ENCODE assay signal across 11 mouse cellular contexts in the genomic region with DNA sequence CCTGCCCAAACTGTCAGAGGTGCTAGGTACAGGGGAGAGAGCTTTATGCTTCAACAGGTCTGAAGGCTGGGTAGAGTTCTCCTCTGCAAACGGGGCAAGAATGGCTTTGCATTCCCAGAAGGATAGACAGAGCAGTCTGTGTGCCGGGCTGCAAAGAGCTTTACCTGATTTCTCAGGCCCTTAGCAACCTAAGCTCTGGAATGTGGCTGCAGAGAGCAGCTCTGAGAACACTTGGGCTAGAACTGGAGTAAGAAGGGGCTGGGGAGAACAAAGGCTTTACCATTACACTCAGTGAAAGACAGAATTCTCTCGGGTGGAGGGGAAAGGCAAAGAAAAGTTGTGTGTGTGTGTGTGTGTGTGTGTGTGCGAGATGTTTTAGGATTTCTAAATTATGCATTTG. TPM values are rescaled to one million over a fixed set of nuclear protein-coding genes. Genes with fewer than 3 reads are reported as not detected.
DNase-seq lines count a peak whose midpoint lies in the region; ATAC-seq and TF ChIP-seq lines count a peak whose summit lies in the region.
"Had no signal": no experiment of that assay in that cellular context is flagged by ENCODE, and none has a peak within 500 bp of the region (broad histone marks: within the 10 kb centered on the region; RNA-seq: fewer than 3 reads in every experiment).

No protein-coding gene starts in this region.

- H3K9ac ChIP-seq in lung, embryonic 15.5 days = no peak overlapping the region
- H3K9ac ChIP-seq in forebrain, embryonic 13.5 days = peak overlapping the region; percentile 28; the same call in 1 of the 2 replicates
- H3K9ac ChIP-seq in hindbrain, postnatal 0 days (replicated peaks; ENCODE audit: low read length) = no peak overlapping the region
- H3K9ac ChIP-seq in neural tube, embryonic 12.5 days = no peak overlapping the region

- 36% methylated on average over 4 of the region's 4 CpGs for WGBS in lung, embryonic 15.5 days
- 43% methylated on average over 4 of the region's 4 CpGs for whole genome bisulfite sequencing in lung, adult 2 months
- WGBS in forebrain, embryonic 13.5 days = 13% methylated on average over 4 of the region's 4 CpGs
- WGBS in hindbrain, postnatal 0 days = 37% methylated on average over 4 of the region's 4 CpGs
- 34% methylated on average over 4 of the region's 4 CpGs for WGBS in neural tube, embryonic 12.5 days

- no peaks in the 10 kb centered on the region; the same call in 1 of the 2 replicates for H3K36me3 ChIP-seq in lung, embryonic 15.5 days
- peaks cover 32% of the 10 kb centered on the region for H3K36me3 ChIP-seq in forebrain, embryonic 13.5 days (ENCODE audit: poor library complexity, severe bottlenecking)
- H3K36me3 ChIP-seq in hindbrain, postnatal 0 days (ENCODE audit: insufficient read depth, low read length) = no peaks in the 10 kb centered on the region
- 0 out of 2 replicates have a peak, but pooled peaks cover 11% of the 10 kb centered on the region for H3K36me3 ChIP-seq in neural tube, embryonic 12.5 days
- H3K36me3 ChIP-seq: G1E had no signal

- DNase-seq in lung, adult 2 months = no peak
- DNase-seq in hindbrain, postnatal 0 days (ENCODE audit: low spot score) = no peak
- no peak for DNase-seq in Muller cell, postnatal 12 days (ENCODE audit: inconsistent ontology term)
- DNase-seq in layer of hippocampus, adult 9-10 months (ENCODE audit: low spot score) = no peak
- DNase-seq in frontal cortex, postnatal 36 days (ENCODE audit: low spot score in 2 of 2) = no peak
- DNase-seq: kidney, adult 2 months; left cerebral cortex, postnatal 4 days had no signal

- no peaks in the 10 kb centered on the region for H3K27me3 ChIP-seq in lung, embryonic 15.5 days
- no peaks in the 10 kb centered on the region for H3K27me3 ChIP-seq in forebrain, embryonic 13.5 days
- no peaks in the 10 kb centered on the region for H3K27me3 ChIP-seq in hindbrain, postnatal 0 days (ENCODE audit: insufficient read depth, low read length)
- no peaks in the 10 kb centered on the region for H3K27me3 ChIP-seq in neural tube, embryonic 12.5 days (replicated peaks)

- H3K27ac ChIP-seq in lung, embryonic 15.5 days = peak overlapping the region; percentile 91
- H3K27ac ChIP-seq in forebrain, embryonic 13.5 days = peak overlapping the region; percentile 77
- peak overlapping the region; percentile 32; the same call in 1 of the 2 replicates for H3K27ac ChIP-seq in hindbrain, postnatal 0 days
- peak overlapping the region; percentile 42; the same call in 1 of the 2 replicates for H3K27ac ChIP-seq in neural tube, embryonic 12.5 days

- 0 out of 2 replicates have a peak overlapping the region, but pooled peaks have one; percentile 11 for H3K4me2 ChIP-seq in lung, embryonic 15.5 days
- 0 out of 2 replicates have a peak overlapping the region, but pooled peaks have one; percentile 6 for H3K4me2 ChIP-seq in forebrain, embryonic 13.5 days
- H3K4me2 ChIP-seq in hindbrain, postnatal 0 days (ENCODE audit: low read depth, low read length) = no peak overlapping the region
- no peak overlapping the region for H3K4me2 ChIP-seq in neural tube, embryonic 12.5 days (replicated peaks)

- H3K9me3 ChIP-seq in lung, embryonic 15.5 days = no peaks in the 10 kb centered on the region
- no peaks in the 10 kb centered on the region for H3K9me3 ChIP-seq in forebrain, embryonic 13.5 days (replicated peaks)
- H3K9me3 ChIP-seq in hindbrain, postnatal 0 days (ENCODE audit: low read length) = no peaks in the 10 kb centered on the region
- no peaks in the 10 kb centered on the region for H3K9me3 ChIP-seq in neural tube, embryonic 12.5 days

- TF ChIP-seq POLR2A in lung, adult 2 months (IDR thresholded peaks at IDR 0.05; ENCODE audit: borderline replicate concordance, extremely low read depth, low read depth, low read length) = no peak

- TF ChIP-seq CTCF in lung, adult 2 months (IDR thresholded peaks at IDR 0.05; ENCODE audit: insufficient read depth, low read length) = no peak
- no peak for TF ChIP-seq CTCF in hindbrain, postnatal 0 days (IDR thresholded peaks at IDR 0.05; ENCODE audit: low read depth)

- peaks cover 15% of the 10 kb centered on the region for H3K4me1 ChIP-seq in lung, embryonic 15.5 days
- H3K4me1 ChIP-seq in lung, adult 2 months (ENCODE audit: control insufficient read depth, insufficient read depth, low read length) = no peaks in the 10 kb centered on the region
- peaks cover 43% of the 10 kb centered on the region for H3K4me1 ChIP-seq in forebrain, embryonic 13.5 days
- peaks cover 4% of the 10 kb centered on the region; the same call in 1 of the 2 replicates for H3K4me1 ChIP-seq in hindbrain, postnatal 0 days (ENCODE audit: insufficient read depth, low read length)
- peaks cover 24% of the 10 kb centered on the region for H3K4me1 ChIP-seq in neural tube, embryonic 12.5 days

- no peak overlapping the region for H3K4me3 ChIP-seq in lung, embryonic 15.5 days
- H3K4me3 ChIP-seq in lung, adult 2 months (replicated peaks; ENCODE audit: extremely low read depth, low read depth, low read length) = no peak overlapping the region
- H3K4me3 ChIP-seq in forebrain, embryonic 13.5 days = no peak overlapping the region
- H3K4me3 ChIP-seq in hindbrain, postnatal 0 days (ENCODE audit: low read length) = no peak overlapping the region
- no peak overlapping the region for H3K4me3 ChIP-seq in neural tube, embryonic 12.5 days

- peak; percentile 37; the same call in 1 of the 2 replicates for ATAC-seq in lung, embryonic 15.5 days (ENCODE audit: borderline replicate concordance, extremely low read depth, low FRiP score, low TSS enrichment)
- peak; percentile 41 for ATAC-seq in forebrain, embryonic 13.5 days
- ATAC-seq in hindbrain, postnatal 0 days = no peak
- ATAC-seq in neural tube, embryonic 12.5 days (ENCODE audit: low FRiP score, low read depth) = no peak

RNA-seq across cellular contexts. Expression of gene Rars, which starts 59.1 kb away (rescaled TPM):
- polyA plus RNA-seq in lung, embryonic 15.5 days (2015; fragmentation: Nextera tagmentation; extraction: Ambion mirVana) = 80.7 and 81.8 TPM in 2 replicates
- polyA plus RNA-seq in lung, adult 2 months (2012; rRNA removed) = 6.2 and 12.3 TPM in 2 replicates
- polyA plus RNA-seq in forebrain, embryonic 13.5 days (2015; fragmentation: Nextera tagmentation; extraction: Ambion mirVana) = 76.0 and 80.6 TPM in 2 replicates
- 27.4 and 30.0 TPM in 2 replicates for total RNA-seq in hindbrain, postnatal 0 days (2014; rRNA removed)
- 56.6 and 58.7 TPM in 2 replicates for polyA plus RNA-seq in hindbrain, postnatal 0 days (2015; fragmentation: Nextera tagmentation; extraction: Ambion mirVana)
- 78.8 and 91.6 TPM in 2 replicates for polyA plus RNA-seq in neural tube, embryonic 12.5 days (2016; fragmentation: Nextera tagmentation; extraction: Ambion mirVana)

Comparison
In these comparisons a context has a peak if more than half of its experiments do, and no peak if none do; other contexts are left out.
1. ATAC-seq: peak in lung, embryonic 15.5 days (single experiment) and forebrain, embryonic 13.5 days (single experiment); none in hindbrain, postnatal 0 days (single experiment) and neural tube, embryonic 12.5 days (single experiment).
2. H3K27ac ChIP-seq: peak in every context shown above with its lines; median percentile 91 in lung, embryonic 15.5 days; 77 in forebrain, embryonic 13.5 days; 42 in neural tube, embryonic 12.5 days; 32 in hindbrain, postnatal 0 days.
3. H3K4me2 ChIP-seq: peak in lung, embryonic 15.5 days (single experiment) and forebrain, embryonic 13.5 days (single experiment); none in hindbrain, postnatal 0 days (single experiment) and neural tube, embryonic 12.5 days (single experiment).